Mouse (Mus musculus): ENCODE measurements at regions not wholly inside any gene's neighbourhood (a gene's known extent, or its start where the extent isn't known, plus 50 kb on each side); places are given as distances from the start of the nearest gene placed in this dataset.

- no peak overlapping the region for H3K4me3 ChIP-seq
- H3K27ac ChIP-seq, result no peak overlapping the region
- no peak for TF ChIP-seq CTCF (IDR thresholded peaks at IDR 0.05)
- DNase-seq (ENCODE audit: extremely low spot score in 1 of 2, low spot score in 2 of 2), result no peak
- intact Hi-C loops (cut with DNase I), result no loop called here
Observed at GRCm38 (mm10) chr7:37825766-37826165, 52.3 kb upstream of the Zfp536 start.

Measured in left cerebral cortex, adult 2 months (tissue).